Mouse (Mus musculus): ENCODE measurements around the gene Ppp2r3c. TPM values are rescaled to one million over a fixed set of nuclear protein-coding genes. Genes with fewer than 3 reads are reported as not detected.
"Not testable (repeated sequence)": the region's sequence is repeated elsewhere in the genome, so short reads cannot be mapped to it uniquely, and the experiment has no call there.

Ppp2r3c gene
- polyA plus RNA-seq, 1 experiment from 2014 or later: 15.6 TPM

GRCm38 (mm10) chr12:55301472-55302300, 1.1 kb downstream of the Ppp2r3c start:
- Histone ChIP-seq H3K4me3 (ENCODE audit: low read depth, low read length) (peak overlapping the region; percentile 54), H3K27me3 (replicated peaks; ENCODE audit: control insufficient read depth, insufficient read depth, low read length) (no peaks in the 10 kb centered on the region), H3K4me2 (ENCODE audit: low read length) (peak overlapping the region; percentile 81), H3K9me3 (ENCODE audit: control insufficient read depth, low read length) (no peaks in the 10 kb centered on the region), H3K9ac (ENCODE audit: low read length) (peak overlapping the region; percentile 85), H3K4me1 (replicated peaks; ENCODE audit: control insufficient read depth, insufficient read depth, low read length) (peaks cover 5% of the 10 kb centered on the region), H3K27ac (ENCODE audit: low read depth) (peak overlapping the region; percentile 91), H3K36me3 (ENCODE audit: control insufficient read depth, insufficient read depth, low read length) (peaks cover 25% of the 10 kb centered on the region)
- ATAC-seq (replicated peaks; ENCODE audit: low FRiP score, low TSS enrichment, low read depth) (peak; percentile 6; the same call in 1 of the 2 replicates), DNase-seq (ENCODE audit: low spot score) (peak; percentile 76)
- 40% methylated on average over 11 of the region's 11 CpGs for WGBS

- Histone ChIP-seq H3K4me3 (ENCODE audit: low read depth, low read length) (0 out of 2 replicates have a peak overlapping the region, but pooled peaks have one; percentile 54), H3K27me3 (replicated peaks; ENCODE audit: control insufficient read depth, insufficient read depth, low read length) (no peaks in the 10 kb centered on the region), H3K4me1 (replicated peaks; ENCODE audit: control insufficient read depth, insufficient read depth, low read length) (peaks cover 5% of the 10 kb centered on the region), H3K27ac (ENCODE audit: low read depth) (no peak overlapping the region), H3K36me3 (ENCODE audit: control insufficient read depth, insufficient read depth, low read length) (peaks cover 31% of the 10 kb centered on the region), H3K4me2 (ENCODE audit: low read length) (peak overlapping the region; percentile 81), H3K9me3 (ENCODE audit: control insufficient read depth, low read length) (no peaks in the 10 kb centered on the region), H3K9ac (ENCODE audit: low read length) (no peak overlapping the region)
- DNase-seq (ENCODE audit: low spot score) (no peak), ATAC-seq (replicated peaks; ENCODE audit: low FRiP score, low TSS enrichment, low read depth) (no peak)
- WGBS: 82% methylated on average over 3 of the region's 3 CpGs
These were observed 1.9 kb downstream of the Ppp2r3c start for GRCm38 (mm10) chr12:55300820-55301351.

GRCm38 (mm10) chr12:55299336-55299735, 3.5 kb downstream of the Ppp2r3c start, which contains the start of gene 1110008L16Rik:
1110008L16Rik (plus strand) TSS chr12:55299577.
- Histone ChIP-seq H3K4me1 (replicated peaks; ENCODE audit: control insufficient read depth, insufficient read depth, low read length) (peaks cover 5% of the 10 kb centered on the region), H3K9me3 (ENCODE audit: control insufficient read depth, low read length) (no peaks in the 10 kb centered on the region), H3K27me3 (replicated peaks; ENCODE audit: control insufficient read depth, insufficient read depth, low read length) (no peaks in the 10 kb centered on the region), H3K9ac (ENCODE audit: low read length) (no peak within 1 kb of the TSS), H3K36me3 (ENCODE audit: control insufficient read depth, insufficient read depth, low read length) (peaks cover 44% of the 10 kb centered on the region), H3K27ac (ENCODE audit: low read depth) (no peak within 1 kb of the TSS), H3K4me3 (ENCODE audit: low read depth, low read length) (no peak within 1 kb of the TSS), H3K4me2 (ENCODE audit: low read length) (no peak within 1 kb of the TSS)
- whole genome bisulfite sequencing: 80% methylated on average over 5 of the region's 5 CpGs
- no peak for DNase-seq (ENCODE audit: low spot score)
- no peak for ATAC-seq (replicated peaks; ENCODE audit: low FRiP score, low TSS enrichment, low read depth)

- no peak overlapping the region for H3K4me2 ChIP-seq (ENCODE audit: low read length)
- ATAC-seq (replicated peaks; ENCODE audit: low FRiP score, low TSS enrichment, low read depth): no peak
- peaks cover 54% of the 10 kb centered on the region for H3K36me3 ChIP-seq (ENCODE audit: control insufficient read depth, insufficient read depth, low read length)
- H3K27me3 ChIP-seq (replicated peaks; ENCODE audit: control insufficient read depth, insufficient read depth, low read length): no peaks in the 10 kb centered on the region
- no peak for DNase-seq (ENCODE audit: low spot score)
- no peak overlapping the region for H3K9ac ChIP-seq (ENCODE audit: low read length)
- no peaks in the 10 kb centered on the region for H3K9me3 ChIP-seq (ENCODE audit: control insufficient read depth, low read length)
- H3K27ac ChIP-seq (ENCODE audit: low read depth): no peak overlapping the region
- WGBS: 93% methylated on average over 9 of the region's 9 CpGs
- H3K4me3 ChIP-seq (ENCODE audit: low read depth, low read length): no peak overlapping the region
- peaks cover 5% of the 10 kb centered on the region for H3K4me1 ChIP-seq (replicated peaks; ENCODE audit: control insufficient read depth, insufficient read depth, low read length)
These were observed 4.7 kb downstream of the Ppp2r3c start for GRCm38 (mm10) chr12:55298112-55298511.

GRCm38 (mm10) chr12:55277583-55277982, 25.2 kb downstream of the Ppp2r3c start:
- WGBS: 91% methylated on average over 3 of the region's 6 CpGs
- not testable (repeated sequence) for H3K27ac ChIP-seq (ENCODE audit: low read depth); H3K36me3 ChIP-seq (ENCODE audit: control insufficient read depth, insufficient read depth, low read length); H3K4me1 ChIP-seq (replicated peaks; ENCODE audit: control insufficient read depth, insufficient read depth, low read length); H3K4me3 ChIP-seq (ENCODE audit: low read depth, low read length); H3K27me3 ChIP-seq (replicated peaks; ENCODE audit: control insufficient read depth, insufficient read depth, low read length); H3K9me3 ChIP-seq (ENCODE audit: control insufficient read depth, low read length); DNase-seq (ENCODE audit: low spot score); H3K9ac ChIP-seq (ENCODE audit: low read length); ATAC-seq (replicated peaks; ENCODE audit: low FRiP score, low TSS enrichment, low read depth); H3K4me2 ChIP-seq (ENCODE audit: low read length)

- ATAC-seq (replicated peaks; ENCODE audit: low FRiP score, low TSS enrichment, low read depth) (no peak), DNase-seq (ENCODE audit: low spot score) (no peak)
- Histone ChIP-seq H3K9me3 (ENCODE audit: control insufficient read depth, low read length) (no peaks in the 10 kb centered on the region), H3K27ac (ENCODE audit: low read depth) (no peak overlapping the region), H3K9ac (ENCODE audit: low read length) (no peak overlapping the region), H3K36me3 (ENCODE audit: control insufficient read depth, insufficient read depth, low read length) (no peaks in the 10 kb centered on the region), H3K27me3 (replicated peaks; ENCODE audit: control insufficient read depth, insufficient read depth, low read length) (no peaks in the 10 kb centered on the region), H3K4me2 (ENCODE audit: low read length) (no peak overlapping the region), H3K4me1 (replicated peaks; ENCODE audit: control insufficient read depth, insufficient read depth, low read length) (no peaks in the 10 kb centered on the region), H3K4me3 (ENCODE audit: low read depth, low read length) (no peak overlapping the region)
- 87% methylated on average over 3 of the region's 3 CpGs for WGBS
These were observed 30.6 kb downstream of the Ppp2r3c start for GRCm38 (mm10) chr12:55272243-55272642.

GRCm38 (mm10) chr12:55263385-55263784, 39.4 kb downstream of the Ppp2r3c start:
- H3K4me2 ChIP-seq (ENCODE audit: low read length); H3K27me3 ChIP-seq (replicated peaks; ENCODE audit: control insufficient read depth, insufficient read depth, low read length): not testable (repeated sequence)
- WGBS: no CpG with 5 or more reads among the region's 5 CpGs

GRCm38 (mm10) chr12:55261950-55262349, 40.8 kb downstream of the Ppp2r3c start:
- H3K36me3 ChIP-seq (ENCODE audit: control insufficient read depth, insufficient read depth, low read length): peaks cover 17% of the 10 kb centered on the region; the same call in 1 of the 2 replicates
- not testable (repeated sequence) for H3K9me3 ChIP-seq (ENCODE audit: control insufficient read depth, low read length); H3K9ac ChIP-seq (ENCODE audit: low read length); ATAC-seq (replicated peaks; ENCODE audit: low FRiP score, low TSS enrichment, low read depth); H3K4me2 ChIP-seq (ENCODE audit: low read length); H3K4me3 ChIP-seq (ENCODE audit: low read depth, low read length); H3K27ac ChIP-seq (ENCODE audit: low read depth); H3K27me3 ChIP-seq (replicated peaks; ENCODE audit: control insufficient read depth, insufficient read depth, low read length); DNase-seq (ENCODE audit: low spot score); H3K4me1 ChIP-seq (replicated peaks; ENCODE audit: control insufficient read depth, insufficient read depth, low read length)
- WGBS: no CpG with 5 or more reads among the region's 8 CpGs

More at GRCm38 (mm10) chr12:55263385-55263784, 39.4 kb downstream of the Ppp2r3c start:
- not testable (repeated sequence) for H3K4me3 ChIP-seq (ENCODE audit: low read depth, low read length); H3K9ac ChIP-seq (ENCODE audit: low read length); H3K9me3 ChIP-seq (ENCODE audit: control insufficient read depth, low read length); DNase-seq (ENCODE audit: low spot score); H3K27ac ChIP-seq (ENCODE audit: low read depth); H3K4me1 ChIP-seq (replicated peaks; ENCODE audit: control insufficient read depth, insufficient read depth, low read length); ATAC-seq (replicated peaks; ENCODE audit: low FRiP score, low TSS enrichment, low read depth); H3K36me3 ChIP-seq (ENCODE audit: control insufficient read depth, insufficient read depth, low read length)
